Mouse (Mus musculus) midbrain, postnatal 0 days (tissue): ENCODE data around the gene Cs. TPM values are rescaled to one million over a fixed set of nuclear protein-coding genes. Genes with fewer than 3 reads are reported as not detected.

ENCODE experiments used
- ATAC-seq: fragments of 200-750 bp; cut with Nextera tagmentation; 2 replicates; pipeline ENCODE4 v1.8.0; 2017; ENCODE audit warnings: moderate number of reproducible peaks, mild to moderate bottlenecking, moderate TSS enrichment, moderate library complexity; ENCODE audit not compliant: low FRiP score
- DNase-seq: peaks from one replicate; pipeline ENCODE4 v3.0.0-alpha.2; 2015; ENCODE audit warnings: low spot score
- H3K27ac ChIP-seq: fragments of 300-500 bp; sonication (generic); 2 replicates; pipeline ENCODE4 v1.5.1; 2014; ENCODE audit warnings: low read depth, mild to moderate bottlenecking, low read length, mixed read lengths
- H3K27me3 ChIP-seq: fragments of 300-500 bp; sonication (generic); 2 replicates; pipeline ENCODE4 v1.6.1; 2014; ENCODE audit warnings: low read length, control low read depth, mixed read lengths; ENCODE audit not compliant: insufficient read depth
- H3K36me3 ChIP-seq: fragments of 300-500 bp; sonication (generic); 2 replicates; pipeline ENCODE4 v1.6.1; 2014; ENCODE audit warnings: low read length, control low read depth, mixed read lengths; ENCODE audit not compliant: insufficient read depth
- H3K4me1 ChIP-seq: fragments of 300-500 bp; sonication (generic); 2 replicates; pipeline ENCODE4 v1.6.1; 2014; ENCODE audit warnings: mild to moderate bottlenecking, control low read depth, antibody characterized with exemption, low read length, mixed read lengths; ENCODE audit not compliant: insufficient read depth
- H3K4me2 ChIP-seq: fragments of 300-500 bp; sonication (generic); 2 replicates; pipeline ENCODE4 v1.6.1; 2014; ENCODE audit warnings: low read depth, mild to moderate bottlenecking, low read length, mixed read lengths; ENCODE audit not compliant: poor library complexity, severe bottlenecking
- H3K4me3 ChIP-seq: fragments of 300-500 bp; sonication (generic); 2 replicates; pipeline ENCODE4 v1.5.1; 2014; ENCODE audit warnings: low read depth, mild to moderate bottlenecking, low read length, moderate library complexity
- H3K9ac ChIP-seq: fragments of 300-500 bp; sonication (generic); replicated peaks from 2 replicates; pipeline ENCODE4 v1.6.1; 2014; ENCODE audit warnings: mild to moderate bottlenecking, low read length, moderate library complexity, mixed read lengths; ENCODE audit not compliant: poor library complexity, severe bottlenecking
- H3K9me3 ChIP-seq: fragments of 300-500 bp; sonication (generic); 2 replicates; pipeline ENCODE4 v1.6.1; 2016; ENCODE audit warnings: low read length, control low read depth
- CTCF ChIP-seq: IDR thresholded peaks from 2 replicates; pipeline ENCODE4 v1.5.1; 2016; ENCODE audit warnings: antibody characterized with exemption, mild to moderate bottlenecking
- WGBS: fragments of 180-500 bp; shearing (Covaris S2); extraction: QIAGEN DNeasy Blood & Tissue Kit; methylation state at CpG from one replicate; pipeline ENCODE4 v1.1.7; 2014; 5-methylcytosine and 5-hydroxymethylcytosine counted together
- polyA plus RNA-seq: library from polyadenylated mRNA; unstranded; fragments of >200 nt; fragmentation: Nextera tagmentation; extraction: Ambion mirVana; gene quantifications from 2 replicates; pipeline ENCODE4 v1.2.1, GENCODE M21; 2015
- total RNA-seq: library from RNA; depleted of rRNA; stranded (reverse); fragments of >200 nt; gene quantifications from 2 replicates; pipeline ENCODE4 v1.2.3, GENCODE M21; 2014

Cs gene
- total and polyA plus RNA-seq, 2 experiments from 2014 or later = 255 to 309 TPM

DNA sequence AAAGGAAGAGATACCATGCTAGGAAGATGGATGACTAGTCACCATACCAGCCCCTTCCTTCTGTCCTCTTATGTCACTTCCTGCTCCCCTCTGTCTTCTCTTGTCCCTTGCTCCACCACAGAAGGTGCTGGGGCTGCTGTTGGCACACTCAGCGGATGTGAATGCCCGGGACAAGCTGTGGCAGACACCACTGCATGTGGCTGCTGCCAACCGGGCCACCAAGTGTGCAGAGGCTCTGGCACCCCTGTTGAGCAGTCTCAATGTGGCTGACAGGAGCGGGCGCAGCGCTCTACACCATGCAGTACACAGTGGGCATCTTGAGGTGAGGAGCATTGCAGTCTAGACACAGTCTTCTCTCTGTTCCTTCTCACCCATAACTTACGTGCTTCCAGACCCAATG, 41.7 kb downstream of the Cs start:
- H3K4me3 ChIP-seq = no peak overlapping the region
- peaks cover 9% of the 10 kb centered on the region; the same call in 1 of the 2 replicates for H3K4me1 ChIP-seq
- no peak for TF ChIP-seq CTCF
- no peak for DNase-seq
- no peak for ATAC-seq
- H3K9ac ChIP-seq = no peak overlapping the region
- no peak overlapping the region for H3K27ac ChIP-seq
- WGBS = 89% methylated on average over 7 of the region's 7 CpGs
- H3K4me2 ChIP-seq = no peak overlapping the region
- H3K27me3 ChIP-seq = no peaks in the 10 kb centered on the region
- peaks cover 44% of the 10 kb centered on the region for H3K36me3 ChIP-seq
- H3K9me3 ChIP-seq = no peaks in the 10 kb centered on the region

DNA sequence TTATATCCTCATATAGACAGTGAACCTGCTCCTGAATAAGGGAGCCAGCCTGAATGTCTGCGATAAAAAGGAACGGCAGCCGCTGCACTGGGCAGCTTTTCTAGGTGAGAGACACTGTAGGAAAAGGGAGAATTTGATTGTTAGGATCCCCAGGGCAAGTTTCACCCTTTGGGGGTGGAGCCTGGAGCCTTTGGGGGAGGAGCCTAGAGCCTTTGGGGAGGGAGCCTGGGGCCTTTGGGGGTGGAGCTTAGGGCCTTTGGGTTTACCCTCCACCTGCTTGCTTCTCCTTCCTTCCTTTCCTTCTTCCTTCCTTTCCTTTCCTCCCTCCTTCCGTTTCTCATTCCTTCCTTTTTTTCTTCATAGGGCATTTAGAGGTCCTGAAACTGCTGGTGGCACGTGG, 43.0 kb downstream of the Cs start:
- TF ChIP-seq CTCF = no peak
- H3K9ac ChIP-seq = no peak overlapping the region
- no peak for ATAC-seq
- H3K4me1 ChIP-seq = peaks cover 9% of the 10 kb centered on the region; the same call in 1 of the 2 replicates
- no peak overlapping the region for H3K4me3 ChIP-seq
- H3K9me3 ChIP-seq = no peaks in the 10 kb centered on the region
- no peaks in the 10 kb centered on the region for H3K27me3 ChIP-seq
- no peak overlapping the region for H3K4me2 ChIP-seq
- DNase-seq = no peak
- 92% methylated on average over 5 of the region's 5 CpGs for WGBS
- no peak overlapping the region for H3K27ac ChIP-seq
- H3K36me3 ChIP-seq = peaks cover 55% of the 10 kb centered on the region

GRCm38 (mm10) chr10:128382482-128382881, 44.9 kb downstream of the Cs start:
- Histone ChIP-seq H3K4me3 (no peak overlapping the region), H3K4me2 (no peak overlapping the region), H3K9ac (no peak overlapping the region), H3K27me3 (no peaks in the 10 kb centered on the region), H3K36me3 (peaks cover 73% of the 10 kb centered on the region), H3K9me3 (no peaks in the 10 kb centered on the region), H3K27ac (no peak overlapping the region), H3K4me1 (peaks cover 5% of the 10 kb centered on the region; the same call in 1 of the 2 replicates)
- no peak for DNase-seq
- TF ChIP-seq CTCF = no peak
- 91% methylated on average over 8 of the region's 8 CpGs for WGBS
- no peak for ATAC-seq

- H3K9ac ChIP-seq = no peak overlapping the region
- H3K27ac ChIP-seq = no peak overlapping the region
- no peak overlapping the region for H3K4me3 ChIP-seq
- no peaks in the 10 kb centered on the region for H3K4me1 ChIP-seq
- H3K4me2 ChIP-seq = no peak overlapping the region
- ATAC-seq (no peak), DNase-seq (no peak)
- H3K9me3 ChIP-seq = no peaks in the 10 kb centered on the region
- H3K27me3 ChIP-seq = no peaks in the 10 kb centered on the region
- WGBS = 93% methylated on average over 7 of the region's 7 CpGs
- TF ChIP-seq CTCF = no peak
- peaks cover 92% of the 10 kb centered on the region for H3K36me3 ChIP-seq
These were observed 48.4 kb downstream of the Cs start for GRCm38 (mm10) chr10:128385902-128386301.

DNA sequence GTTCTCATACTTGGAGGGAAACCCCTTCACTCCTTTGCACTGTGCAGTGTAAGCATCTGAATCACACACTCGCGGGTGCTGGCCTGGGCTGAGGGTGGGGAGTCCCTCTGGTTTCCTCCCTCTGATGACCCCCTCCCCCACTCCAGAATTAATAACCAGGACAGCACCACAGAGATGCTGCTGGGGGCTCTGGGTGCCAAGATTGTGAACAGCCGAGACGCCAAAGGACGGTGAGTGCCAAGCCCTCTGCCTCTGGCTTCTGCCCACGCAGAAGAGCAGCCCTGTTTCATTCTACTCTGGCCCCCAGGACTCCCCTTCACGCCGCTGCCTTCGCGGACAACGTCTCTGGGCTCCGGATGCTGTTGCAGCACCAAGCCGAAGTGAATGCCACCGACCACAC, 51.4 kb downstream of the Cs start:
- H3K36me3 ChIP-seq = peaks cover 93% of the 10 kb centered on the region
- no peak overlapping the region for H3K4me3 ChIP-seq
- no peak overlapping the region for H3K27ac ChIP-seq
- no peaks in the 10 kb centered on the region for H3K4me1 ChIP-seq
- no peak overlapping the region for H3K9ac ChIP-seq
- no peak for DNase-seq
- no peaks in the 10 kb centered on the region for H3K27me3 ChIP-seq
- no peak overlapping the region for H3K4me2 ChIP-seq
- ATAC-seq = no peak
- WGBS = 91% methylated on average over 14 of the region's 14 CpGs
- no peak for TF ChIP-seq CTCF
- H3K9me3 ChIP-seq = no peaks in the 10 kb centered on the region

DNA sequence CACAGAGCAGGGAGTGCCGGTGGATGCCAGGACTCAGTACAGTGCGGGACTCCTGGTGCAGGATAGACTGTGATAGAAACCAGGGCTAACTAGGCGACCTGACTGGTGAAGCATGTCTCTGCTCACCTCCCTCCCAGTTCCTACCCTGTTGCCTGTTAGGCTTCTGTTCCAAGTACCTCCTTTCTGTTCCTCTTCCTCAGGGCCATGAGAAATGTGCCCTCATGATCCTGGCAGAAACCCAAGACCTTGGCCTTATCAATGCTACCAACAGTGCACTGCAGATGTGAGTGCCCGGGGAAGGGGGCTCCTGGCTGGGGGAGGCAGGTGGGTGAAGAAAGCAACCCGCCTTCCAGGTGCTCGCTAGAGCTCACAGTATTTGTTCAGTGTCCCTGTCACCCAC, 52.0 kb downstream of the Cs start:
- peaks cover 92% of the 10 kb centered on the region for H3K36me3 ChIP-seq
- no peaks in the 10 kb centered on the region for H3K27me3 ChIP-seq
- ATAC-seq (no peak), DNase-seq (no peak)
- H3K9ac ChIP-seq = no peak overlapping the region
- H3K4me2 ChIP-seq = no peak overlapping the region
- 86% methylated on average over 6 of the region's 6 CpGs for WGBS
- H3K9me3 ChIP-seq = no peaks in the 10 kb centered on the region
- no peaks in the 10 kb centered on the region for H3K4me1 ChIP-seq
- H3K4me3 ChIP-seq = no peak overlapping the region
- no peak overlapping the region for H3K27ac ChIP-seq
- no peak for TF ChIP-seq CTCF
